Mouse (Mus musculus) adrenal gland, adult 18-20 months (tissue): ENCODE data around the gene Prkci. TPM values are rescaled to one million over a fixed set of nuclear protein-coding genes. Genes with fewer than 3 reads are reported as not detected.
A peak's percentile ranks its signal among the peaks of the same experiment; 100 is the strongest.

Experiments used
- DNase-seq, 2 experiments: peaks; one replicate each; pipeline ENCODE4 v3.0.0; 2021 to 2022; ENCODE audit warnings: low spot score in 2 of 2
- long read RNA-seq, 2 experiments: library from polyadenylated mRNA; stranded (forward); transcript quantifications; one replicate each; pipeline ENCODE4 v2.0.0; 2021
- total RNA-seq, 2 experiments: library from RNA; stranded (reverse); gene quantifications; 1 replicate in 1 of 2; 2 replicates in 1 of 2; pipeline ENCODE4 v1.2.3; 2021

Prkci gene
- total RNA-seq = 10 to 100 TPM; 42.8 TPM
- long read RNA-seq, experiment 1, full-length matches to known transcripts = 28 of 32 reads
- long read RNA-seq, experiment 1, partial matches to known transcripts = 0 of 32 reads
- long read RNA-seq, experiment 1, other reads (novel, unspliced or antisense) = 4 of 32 reads
- long read RNA-seq, experiment 2, full-length matches to known transcripts = 54 of 70 reads
- long read RNA-seq, experiment 2, partial matches to known transcripts = 5 of 70 reads
- long read RNA-seq, experiment 2, other reads (novel, unspliced or antisense) = 11 of 70 reads

DNA sequence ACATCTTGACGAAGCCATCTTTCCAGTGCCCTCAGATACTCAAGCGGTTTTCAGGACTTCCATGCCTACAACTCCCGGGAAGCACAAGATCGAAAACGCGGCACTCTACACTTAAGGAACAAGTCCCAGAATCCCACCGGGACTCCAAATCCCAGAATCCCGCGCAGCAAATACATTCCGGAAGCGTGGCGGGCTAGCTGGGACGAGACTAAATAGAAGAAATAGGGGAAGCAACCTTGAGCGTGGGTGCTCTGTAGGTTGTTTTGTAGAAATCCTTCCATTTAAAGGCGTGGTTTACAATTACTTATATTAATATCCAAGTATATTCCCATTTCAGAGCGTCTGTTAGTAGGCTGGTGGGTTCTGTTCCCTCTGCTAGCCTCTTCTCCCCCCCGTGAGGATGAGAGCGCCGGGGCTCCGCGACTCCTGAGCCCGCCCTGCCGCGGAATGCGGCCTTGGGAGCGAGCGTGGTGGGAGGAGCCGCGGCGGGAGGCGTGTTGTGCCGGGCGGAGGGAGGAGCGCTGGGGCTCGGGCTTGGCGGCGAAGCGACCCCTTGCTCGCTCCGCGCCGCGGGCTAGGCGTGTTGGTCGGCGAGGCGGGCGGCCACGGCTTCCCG, at the start of gene Prkci:
Gene Prkci (plus strand): TSS at position 465 of the 616 bp plus-strand sequence.
- DNase-seq = peak; percentile 93

DNA sequence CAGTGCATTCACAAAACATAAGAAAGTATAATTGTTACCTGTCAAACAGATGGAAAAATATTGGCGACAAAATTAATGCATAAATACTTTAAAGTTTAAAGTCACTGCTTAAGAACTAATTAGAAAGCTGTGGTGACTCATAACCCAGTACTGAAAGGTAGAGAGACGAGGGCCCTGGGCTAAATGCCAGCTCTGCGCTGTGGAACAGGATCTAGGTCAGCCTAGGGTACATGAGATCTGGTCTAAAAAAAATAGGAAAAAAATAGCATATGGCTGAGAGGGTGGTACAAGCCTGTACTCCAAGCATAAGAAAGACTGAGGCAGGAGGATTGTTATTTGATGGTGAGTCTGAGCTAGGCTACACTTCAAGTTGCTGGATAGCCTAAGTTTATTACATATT, 43.9 kb upstream of the Prkci start:
- DNase-seq = peak; percentile 56 to 61

DNA sequence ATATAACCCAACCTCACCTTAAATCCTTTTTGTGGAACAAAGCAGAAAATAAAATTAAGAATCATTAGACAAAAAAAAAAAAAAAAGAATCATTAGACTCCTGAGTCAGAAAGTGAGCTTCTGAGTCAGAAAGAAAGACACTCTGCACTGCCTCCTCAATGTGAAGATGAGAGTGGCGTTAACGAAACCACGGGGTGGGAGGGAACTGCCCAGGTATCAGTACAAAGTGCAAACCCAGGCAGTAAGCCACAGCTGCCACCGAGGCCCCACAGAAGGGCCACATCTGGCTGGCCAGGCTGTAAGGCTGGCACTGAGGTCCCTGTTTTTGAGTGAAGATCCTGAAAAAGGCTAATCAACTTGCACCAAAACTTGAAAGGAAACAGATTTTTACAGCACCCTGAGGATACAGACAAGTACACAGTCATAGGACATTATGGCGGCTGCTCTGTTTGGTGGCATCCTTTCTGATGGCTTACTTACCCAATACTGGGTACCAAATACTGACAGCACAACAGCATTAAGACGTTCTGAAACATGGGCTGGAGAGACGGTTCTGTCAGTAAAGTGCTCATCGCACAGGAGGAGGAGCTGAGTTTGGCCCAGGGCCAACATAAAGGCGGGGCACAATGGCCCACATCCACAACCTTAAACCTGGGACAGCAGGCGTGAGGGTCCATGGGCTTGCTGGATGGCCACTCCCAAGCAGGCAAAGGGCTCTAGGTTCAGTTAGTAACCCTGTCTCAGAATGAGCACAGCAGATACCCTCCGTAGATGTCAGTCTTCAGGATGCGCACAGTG, 43.1 kb upstream of the Prkci start:
- DNase-seq = no peak

DNA sequence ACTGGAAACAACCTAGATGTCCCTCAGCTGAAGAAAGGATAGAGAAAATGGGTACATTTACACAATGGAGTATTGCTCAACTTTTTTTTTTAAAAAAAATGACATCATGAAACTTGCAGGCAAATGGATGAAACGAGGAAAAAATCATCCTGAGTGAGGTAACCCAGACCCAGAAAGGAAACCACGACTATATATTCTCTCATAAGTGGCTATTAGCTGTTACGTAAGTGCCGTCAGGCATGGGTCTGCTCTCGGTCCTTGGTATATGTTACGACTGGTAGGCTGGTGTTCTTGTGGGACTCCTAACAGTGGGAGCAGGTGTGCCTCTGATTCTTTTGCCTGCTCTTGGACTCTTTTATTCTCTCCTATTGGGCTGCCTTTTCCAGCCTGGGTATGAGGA, 39.2 kb upstream of the Prkci start:
- DNase-seq = no peak

DNA sequence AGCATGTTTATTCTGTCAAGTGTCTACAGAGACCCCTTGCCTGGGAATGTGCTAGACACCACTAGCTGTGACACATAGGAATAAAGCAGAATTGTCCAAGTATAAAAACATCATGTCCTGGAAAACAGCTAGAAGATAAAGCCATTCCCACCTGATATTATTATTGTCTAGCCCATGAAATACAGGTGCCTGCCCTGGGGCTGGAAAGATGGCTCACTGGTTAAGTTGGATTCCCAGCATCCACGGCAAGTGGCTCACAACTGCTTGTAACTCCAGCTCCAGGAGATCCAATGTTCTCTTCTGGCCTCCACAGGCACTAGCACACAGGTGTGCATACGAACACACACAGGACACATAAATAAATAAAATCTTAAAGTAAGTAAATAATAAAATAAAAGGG, 36.8 kb upstream of the Prkci start:
- no peak for DNase-seq

DNA sequence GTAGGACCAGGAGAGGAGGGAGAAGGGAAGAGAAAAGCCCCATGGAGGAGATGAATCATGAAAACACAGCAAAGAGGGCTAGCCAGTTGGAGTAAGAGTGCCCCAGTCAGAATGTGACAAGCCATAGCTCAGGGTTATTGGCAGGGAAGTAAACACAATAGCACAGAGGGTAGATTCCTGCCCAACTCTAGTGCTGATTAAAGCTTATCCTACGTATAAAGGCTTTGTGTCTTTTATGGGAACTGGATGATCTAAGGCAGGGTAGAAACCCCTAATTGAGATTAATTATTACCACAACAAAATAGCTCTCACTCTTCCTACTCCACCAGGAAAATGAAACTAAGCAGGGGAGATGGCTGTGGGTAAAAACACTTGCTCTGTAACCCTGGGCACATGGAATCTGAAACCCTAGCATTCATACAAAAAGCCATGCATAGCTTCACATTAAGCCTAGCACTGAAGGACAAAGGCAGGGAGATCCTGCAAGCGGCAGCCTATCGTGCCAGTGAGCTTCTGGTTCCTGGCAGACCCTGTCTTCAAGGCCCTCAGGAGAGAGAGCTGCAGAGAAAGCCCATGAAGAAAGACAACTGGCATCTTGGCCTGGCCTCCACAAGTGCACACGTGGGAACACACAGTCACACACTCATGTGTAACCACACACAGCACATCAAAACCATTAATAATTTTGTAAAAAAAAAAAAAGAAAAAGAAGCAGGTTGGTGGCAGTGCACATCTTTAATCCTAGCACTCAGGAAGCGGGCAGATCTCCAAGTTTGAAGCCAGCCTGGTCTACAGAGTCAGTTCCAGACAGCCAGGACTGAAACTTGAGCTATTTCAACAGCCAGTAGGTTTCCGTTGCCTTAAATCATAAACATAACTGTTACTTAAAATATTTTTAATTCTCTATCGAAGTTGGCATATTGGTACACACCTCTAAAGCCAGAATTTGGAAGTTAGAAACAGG, 35.4 kb upstream of the Prkci start:
- DNase-seq = no peak

DNA sequence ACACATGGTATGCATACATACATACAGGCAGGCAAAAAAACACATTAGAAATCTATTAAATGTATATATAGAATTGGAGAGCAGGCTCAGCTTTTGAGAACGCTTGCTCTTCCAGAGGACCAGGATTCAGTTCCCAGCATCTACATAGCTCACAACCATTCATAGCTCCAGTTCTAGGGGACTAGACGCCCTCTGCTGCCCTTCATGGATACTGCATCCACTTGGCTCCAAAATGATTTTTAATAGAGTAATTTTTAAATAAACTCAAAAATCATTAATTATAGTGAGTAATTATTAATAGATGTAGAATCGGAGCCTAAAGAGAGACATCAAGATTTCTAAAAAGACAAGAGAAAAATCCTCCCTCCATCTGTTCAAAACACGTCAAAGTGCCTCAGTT, 32.4 kb upstream of the Prkci start:
- no peak for DNase-seq

DNA sequence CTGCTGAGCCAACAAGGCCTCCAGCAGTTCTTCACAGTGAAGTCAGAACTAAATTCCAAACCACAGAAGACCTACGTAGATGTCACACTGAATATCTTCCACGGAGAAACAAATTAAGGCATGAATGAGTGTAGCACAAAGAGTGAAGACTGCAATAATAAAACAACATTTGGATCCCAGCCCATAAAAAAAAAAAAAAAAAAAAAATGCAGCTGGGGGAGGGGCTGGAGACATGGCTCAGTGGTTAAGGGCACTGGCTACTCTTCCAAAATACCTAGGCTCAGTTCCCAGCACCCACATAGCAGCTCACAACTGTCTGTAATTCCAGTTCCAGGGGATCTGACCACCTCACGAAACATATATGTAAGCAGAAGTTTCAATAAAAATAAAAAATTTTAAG, 31.3 kb upstream of the Prkci start:
- no peak for DNase-seq

DNA sequence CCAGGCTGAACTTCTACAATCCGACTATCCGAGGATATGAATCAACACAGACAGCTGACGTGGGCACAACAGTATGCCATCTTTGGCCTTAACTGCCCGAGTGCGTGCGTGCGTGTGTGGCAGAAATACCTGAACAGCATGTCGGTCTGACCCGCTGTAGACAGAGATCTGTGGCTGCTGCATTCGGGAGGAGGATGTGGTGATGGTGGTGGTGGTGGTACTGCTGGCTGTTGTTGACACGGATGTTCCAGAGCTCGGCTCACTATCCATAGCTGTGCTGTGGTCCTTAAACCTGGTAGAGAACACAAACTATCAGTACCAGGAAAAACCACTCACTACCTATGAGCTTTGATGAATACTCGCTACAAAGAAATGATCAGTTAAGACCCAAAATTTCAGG, 29.9 kb upstream of the Prkci start:
- no peak for DNase-seq

DNA sequence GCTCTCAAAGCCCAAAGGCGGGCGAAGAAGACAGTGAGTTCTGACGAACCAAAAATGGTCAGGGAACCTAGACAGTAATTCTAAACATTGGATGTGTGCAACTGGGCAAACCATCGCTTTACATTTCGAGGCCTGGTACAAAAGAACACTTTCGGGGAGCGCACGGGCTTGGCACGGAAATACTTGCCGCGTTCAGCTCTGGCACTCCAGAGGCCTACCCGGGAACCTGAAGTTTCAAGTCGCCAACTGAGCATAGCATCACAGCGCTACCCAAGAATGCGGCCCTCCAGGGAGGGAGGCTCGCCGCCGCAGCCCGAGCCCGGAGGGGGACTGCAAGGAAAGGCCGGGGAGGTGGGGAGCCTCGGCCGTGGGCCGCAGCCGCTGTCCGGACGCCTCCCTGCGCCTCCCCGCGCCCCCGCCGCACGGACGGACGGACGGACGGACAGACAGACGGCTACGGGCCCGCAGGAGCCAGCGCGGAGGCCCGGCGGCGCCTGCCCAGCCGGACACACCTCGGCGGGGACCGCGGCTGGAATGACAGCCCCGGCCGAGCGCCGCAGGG, 26.9 kb upstream of the Prkci start:
- peak; percentile 54 to 55 for DNase-seq

DNA sequence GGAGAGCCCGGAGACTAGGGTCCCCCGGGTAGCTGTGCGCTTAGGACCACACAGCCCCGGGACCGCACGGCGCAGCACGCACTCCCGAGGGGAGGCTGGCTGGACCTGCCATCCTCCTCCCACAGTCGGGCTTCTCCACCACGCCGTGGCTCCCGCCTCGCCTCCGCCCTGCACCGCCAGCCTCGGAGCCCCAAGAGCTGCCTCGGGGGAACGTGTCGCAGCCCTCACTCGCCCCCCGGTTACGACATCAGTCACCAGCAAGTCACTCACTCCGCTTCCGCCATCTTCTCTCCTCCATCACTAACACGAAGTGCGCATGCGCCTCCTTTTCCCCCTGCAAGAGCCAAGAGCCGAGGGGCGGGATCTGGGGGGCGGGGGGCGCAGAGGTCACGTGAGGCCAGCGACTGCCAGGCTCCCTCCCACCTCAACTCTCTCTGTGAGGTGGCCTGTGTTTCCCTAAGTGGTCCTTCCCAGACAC, 26.4 kb upstream of the Prkci start, which contains the start of gene Phc3:
Gene Phc3 (minus strand): TSS at position 312 of the 478 bp plus-strand sequence.
- peak; percentile 89 to 91 for DNase-seq

DNA sequence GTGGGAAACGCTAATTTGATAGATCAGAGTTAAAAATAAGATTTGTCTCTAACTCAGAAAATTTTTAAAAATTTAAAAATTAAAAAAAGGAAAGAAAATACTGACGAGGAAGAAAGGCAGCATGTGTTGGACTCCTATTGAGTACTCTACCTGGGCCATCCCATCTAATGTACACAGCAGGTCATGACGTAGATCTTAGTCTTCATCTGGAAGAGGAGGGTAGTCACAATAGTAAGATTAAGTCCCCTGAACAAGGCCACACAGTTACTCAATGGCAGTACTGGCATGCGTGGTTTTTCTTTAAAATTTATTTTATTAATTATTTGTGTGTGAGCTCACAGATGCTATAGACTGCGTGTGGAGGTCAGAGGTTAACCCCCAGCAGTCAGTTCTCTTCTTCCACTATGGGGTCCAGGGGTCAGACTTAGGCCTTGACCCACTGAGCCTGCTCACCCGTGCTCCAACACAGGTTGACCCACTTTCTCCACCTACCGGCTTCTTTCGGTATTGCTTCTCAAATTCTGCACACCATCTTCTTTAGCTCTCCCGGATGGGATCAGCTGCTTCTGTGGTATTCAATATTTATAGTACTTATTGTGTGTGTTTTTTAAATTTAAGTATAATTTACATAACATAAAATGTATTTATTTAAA, 20.3 kb upstream of the Prkci start:
- DNase-seq = peak; percentile 59 to 71

DNA sequence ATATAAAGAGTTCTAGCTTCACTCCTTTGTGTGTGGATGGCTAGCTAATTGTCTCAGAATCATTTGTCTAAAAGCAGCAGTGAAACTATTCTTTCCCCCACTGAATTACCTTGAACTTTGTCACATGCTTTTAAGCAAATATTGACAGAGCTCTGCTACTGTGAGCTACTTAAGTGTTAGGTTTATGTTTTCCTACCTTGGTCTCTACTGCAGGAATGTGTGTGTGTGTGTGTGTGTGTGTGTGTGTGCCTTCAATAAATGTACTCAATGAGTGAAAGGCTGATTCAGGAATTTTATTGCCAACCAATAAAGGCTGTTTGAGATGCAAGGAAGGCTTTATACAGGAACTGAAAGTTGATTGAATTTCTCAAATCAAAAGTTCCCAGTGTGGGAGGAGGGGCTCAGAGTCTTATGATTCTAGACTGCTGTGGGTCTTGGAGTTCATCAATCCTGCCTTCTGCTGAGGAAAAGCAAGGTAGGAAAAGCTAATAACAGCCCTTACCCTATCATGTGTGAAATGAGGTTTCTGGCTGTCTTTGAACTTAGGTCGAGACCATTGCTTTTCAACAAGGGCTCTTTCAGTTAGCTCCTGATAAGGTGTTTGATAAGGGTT, 18.4 kb upstream of the Prkci start:
- no peak for DNase-seq

DNA sequence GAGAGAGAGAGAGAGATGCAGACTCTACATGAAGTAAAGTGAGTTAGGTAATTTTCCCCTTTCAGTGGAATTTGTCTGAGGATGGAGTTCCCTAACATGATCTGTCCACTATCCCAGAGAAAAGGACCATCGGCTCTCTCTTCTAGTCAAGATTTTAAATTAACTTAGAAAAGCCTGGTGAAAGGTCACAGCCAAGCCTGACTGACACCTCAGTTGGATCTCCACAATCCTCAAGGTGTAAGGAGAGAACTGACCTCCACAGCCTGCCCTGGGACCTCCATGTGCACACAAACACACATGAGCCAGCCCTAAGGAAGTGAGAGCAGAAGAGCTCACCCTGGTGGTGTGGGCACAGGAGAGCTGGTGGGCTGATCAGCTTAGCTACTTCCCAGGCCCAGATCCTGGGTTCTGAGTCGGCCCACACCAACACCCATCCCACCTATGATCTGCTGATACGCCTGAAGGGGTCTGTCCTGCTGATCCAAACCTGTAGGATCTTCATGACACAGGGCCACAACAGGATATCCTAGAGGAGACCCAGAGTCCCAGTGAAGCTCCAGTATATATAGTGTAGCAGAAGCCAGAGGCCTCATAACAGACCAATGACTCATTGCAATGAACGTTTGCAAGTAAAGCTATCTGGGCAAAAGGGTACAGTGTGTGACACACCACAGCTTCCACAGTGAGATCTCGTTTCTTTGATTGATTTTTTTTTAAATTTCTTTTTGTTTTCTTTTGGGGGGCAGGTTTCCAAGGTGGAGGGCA, 13.7 kb upstream of the Prkci start:
- no peak for DNase-seq

DNA sequence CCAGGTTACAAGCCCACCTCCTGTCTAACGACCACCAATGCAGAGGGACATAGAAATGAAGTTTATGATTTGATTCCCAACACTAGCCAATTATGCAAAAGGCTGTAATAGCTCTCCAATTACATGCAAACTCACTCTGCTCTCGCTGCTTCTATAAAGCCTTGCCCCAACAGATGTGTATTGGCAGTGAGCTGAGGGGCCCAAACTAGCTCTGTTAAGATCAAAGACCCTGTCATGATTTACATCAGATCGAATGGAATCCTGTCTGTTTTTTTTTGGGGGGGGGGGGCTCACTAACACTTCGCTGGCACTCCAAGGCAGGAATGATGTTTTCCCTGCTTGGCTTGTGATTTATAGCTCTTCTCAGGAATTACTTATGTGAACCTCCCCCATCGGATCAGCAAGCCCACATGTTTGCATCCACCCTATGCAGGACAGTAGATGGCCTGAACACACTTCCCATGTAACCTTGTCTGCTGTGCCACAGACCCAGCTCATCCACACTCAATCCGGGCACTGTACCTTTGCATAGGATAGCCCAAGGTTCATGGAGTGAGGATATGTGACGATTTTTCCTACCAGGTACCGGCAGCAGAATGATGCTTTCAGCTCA, 12.5 kb upstream of the Prkci start:
- DNase-seq = no peak

DNA sequence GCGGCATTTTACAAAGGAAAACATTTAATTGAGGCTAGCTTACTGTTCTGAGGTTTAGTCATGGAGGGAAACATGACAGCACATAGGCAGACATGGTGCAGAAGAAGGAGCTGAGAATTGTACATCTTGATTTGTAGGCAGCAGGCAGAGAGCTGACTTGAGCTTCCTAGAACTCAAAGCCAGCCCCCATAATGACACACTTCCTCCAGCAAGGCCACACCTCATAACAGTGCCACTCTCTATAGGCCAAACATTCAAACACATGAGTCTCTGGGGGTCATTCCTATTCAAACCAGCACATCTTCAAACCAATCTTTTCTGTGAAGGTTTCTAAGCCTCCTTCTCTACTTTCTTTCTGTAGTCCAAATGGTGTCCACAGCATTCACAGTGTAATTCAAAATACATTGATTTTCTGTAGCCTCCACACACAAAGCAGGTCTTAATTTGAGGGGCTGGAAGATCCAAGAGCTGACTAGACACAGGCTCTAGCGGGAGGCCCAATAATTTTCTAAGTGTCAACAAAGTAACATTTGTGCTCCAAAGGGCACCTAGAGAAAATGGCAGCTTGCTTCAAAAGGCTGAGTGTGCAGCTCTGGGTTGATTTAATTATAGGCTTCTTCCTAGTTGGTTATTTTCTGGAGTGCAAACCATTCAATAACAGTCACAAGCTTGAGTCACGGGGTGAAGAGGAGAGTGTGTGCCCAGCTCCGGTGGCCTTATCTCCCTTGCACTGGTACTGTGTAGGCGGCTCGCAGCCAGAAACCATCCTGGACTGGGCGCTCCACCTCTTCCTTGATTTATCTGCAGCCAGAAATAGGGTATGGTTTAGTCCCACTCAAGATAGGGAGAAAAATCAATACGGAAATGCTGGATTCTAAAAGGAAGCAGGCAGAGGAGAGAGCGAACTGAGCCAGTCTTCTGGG, 7.9 kb upstream of the Prkci start:
- DNase-seq = no peak

DNA sequence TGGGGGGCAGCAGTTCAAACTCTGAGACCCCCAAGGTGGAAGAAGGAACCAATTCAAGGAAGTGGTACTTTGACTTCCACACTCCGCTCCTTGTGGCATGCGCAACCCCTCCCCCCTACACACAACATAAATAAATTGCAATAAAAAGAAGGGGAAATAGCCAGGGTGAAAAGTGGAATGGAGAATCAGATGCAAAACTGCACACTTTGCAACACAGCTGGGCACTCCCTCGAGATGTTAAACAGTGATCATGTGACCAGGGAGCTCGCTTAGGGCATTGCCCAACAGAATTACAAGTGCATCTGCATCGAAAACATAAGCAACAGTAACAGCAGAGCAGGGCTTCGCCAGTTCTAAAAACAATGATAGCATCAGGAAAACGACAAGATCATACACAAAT, 3.4 kb upstream of the Prkci start:
- DNase-seq = no peak
